Mouse (Mus musculus) embryonic facial prominence, embryonic 13.5 days (tissue): ENCODE measurements around the gene Nprl3. TPM values are rescaled to one million over a fixed set of nuclear protein-coding genes. Genes with fewer than 3 reads are reported as not detected.
"Not testable (repeated sequence)": the region's sequence is repeated elsewhere in the genome, so short reads cannot be mapped to it uniquely, and the experiment has no call there.

ENCODE experiments used
- ATAC-seq: fragments of 200-750 bp; cut with Nextera tagmentation; 2 replicates; pipeline ENCODE4 v1.8.0; 2017; ENCODE audit warnings: low read depth; ENCODE audit not compliant: insufficient number of reproducible peaks, insufficient read depth, low FRiP score, low TSS enrichment
- H3K27ac ChIP-seq: fragments of 300-500 bp; sonication (generic); 2 replicates; pipeline ENCODE4 v1.5.1; 2015; ENCODE audit warnings: moderate library complexity, mild to moderate bottlenecking, inconsistent platforms
- H3K27me3 ChIP-seq: fragments of 300-500 bp; sonication (generic); 2 replicates; pipeline ENCODE4 v1.6.1; 2015; ENCODE audit warnings: mild to moderate bottlenecking, inconsistent platforms
- H3K36me3 ChIP-seq: fragments of 300-500 bp; sonication (generic); 2 replicates; pipeline ENCODE4 v1.6.1; 2015; ENCODE audit warnings: mild to moderate bottlenecking, inconsistent platforms
- H3K4me1 ChIP-seq: fragments of 300-500 bp; sonication (generic); 2 replicates; pipeline ENCODE4 v1.6.1; 2015; ENCODE audit warnings: inconsistent platforms
- H3K4me2 ChIP-seq: fragments of 300-500 bp; sonication (generic); 2 replicates; pipeline ENCODE4 v1.6.1; 2015; ENCODE audit warnings: moderate library complexity, mild to moderate bottlenecking, inconsistent platforms
- H3K4me3 ChIP-seq: fragments of 300-500 bp; sonication (generic); 2 replicates; pipeline ENCODE4 v1.5.1; 2015; ENCODE audit warnings: mild to moderate bottlenecking, inconsistent platforms
- H3K9ac ChIP-seq: fragments of 300-500 bp; sonication (generic); 2 replicates; pipeline ENCODE4 v1.6.1; 2015; ENCODE audit warnings: mild to moderate bottlenecking, inconsistent platforms
- H3K9me3 ChIP-seq: fragments of 300-500 bp; sonication (generic); 2 replicates; pipeline ENCODE4 v1.6.1; 2016; ENCODE audit warnings: inconsistent platforms
- WGBS: fragments of 180-500 bp; shearing (Covaris S2); methylation state at CpG from one replicate; pipeline ENCODE4 v1.1.7; 2015; ENCODE audit warnings: mixed read lengths; 5-methylcytosine and 5-hydroxymethylcytosine counted together
- polyA plus RNA-seq: library from polyadenylated mRNA; unstranded; fragments of >200 nt; fragmentation: Nextera tagmentation; extraction: Ambion mirVana; gene quantifications from 2 replicates; pipeline ENCODE4 v1.2.1, GENCODE M21; 2015

Nprl3 gene
- polyA plus RNA-seq, 1 experiment from 2014 or later = 46.9 TPM

GRCm38 (mm10) chr11:32297866-32298531, 30.5 kb upstream of the Nprl3 start:
- WGBS = 93% methylated on average over 1 of the region's 1 CpGs
- H3K4me2 ChIP-seq = no peak overlapping the region
- no peak for ATAC-seq

GRCm38 (mm10) chr11:32297417-32297816, 29.9 kb upstream of the Nprl3 start:
- not testable (repeated sequence) for ATAC-seq
- 43% methylated on average over 2 of the region's 2 CpGs for WGBS

More at GRCm38 (mm10) chr11:32297866-32298531, 30.5 kb upstream of the Nprl3 start:
- H3K9ac ChIP-seq = no peak overlapping the region
- no peak overlapping the region for H3K27ac ChIP-seq
- no peaks in the 10 kb centered on the region for H3K36me3 ChIP-seq
- H3K4me1 ChIP-seq = no peaks in the 10 kb centered on the region
- no peak overlapping the region for H3K4me3 ChIP-seq
- peaks cover 28% of the 10 kb centered on the region for H3K27me3 ChIP-seq
- no peaks in the 10 kb centered on the region for H3K9me3 ChIP-seq

GRCm38 (mm10) chr11:32296203-32296602, 28.7 kb upstream of the Nprl3 start, which contains the start of gene Hba-a2:
Gene Hba-a2 (plus strand): TSS chr11:32296489.
- H3K4me1 ChIP-seq, H3K27ac ChIP-seq, H3K4me3 ChIP-seq, H3K9ac ChIP-seq, H3K4me2 ChIP-seq, ATAC-seq, H3K9me3 ChIP-seq, H3K36me3 ChIP-seq: not testable (repeated sequence)
- WGBS = no CpG with 5 or more reads among the region's 4 CpGs
- H3K27me3 ChIP-seq = peaks cover 17% of the 10 kb centered on the region

More at GRCm38 (mm10) chr11:32297417-32297816, 29.9 kb upstream of the Nprl3 start:
- not testable (repeated sequence) for H3K9me3 ChIP-seq, H3K4me3 ChIP-seq, H3K36me3 ChIP-seq, H3K4me2 ChIP-seq, H3K9ac ChIP-seq, H3K4me1 ChIP-seq, H3K27ac ChIP-seq
- peaks cover 28% of the 10 kb centered on the region for H3K27me3 ChIP-seq

- H3K27ac ChIP-seq, H3K4me2 ChIP-seq, H3K9me3 ChIP-seq, ATAC-seq, H3K4me3 ChIP-seq, H3K9ac ChIP-seq, H3K36me3 ChIP-seq, H3K4me1 ChIP-seq: not testable (repeated sequence)
- 78% methylated on average over 3 of the region's 3 CpGs for WGBS
- H3K27me3 ChIP-seq = peaks cover 12% of the 10 kb centered on the region
These were observed 26.0 kb upstream of the Nprl3 start for GRCm38 (mm10) chr11:32293479-32293878.

- not testable (repeated sequence) for H3K36me3 ChIP-seq, H3K4me1 ChIP-seq, H3K27ac ChIP-seq, H3K4me2 ChIP-seq, H3K4me3 ChIP-seq, ATAC-seq, H3K9me3 ChIP-seq
- H3K27me3 ChIP-seq = peaks cover 16% of the 10 kb centered on the region
- WGBS = 83% methylated on average over 4 of the region's 4 CpGs
- peak overlapping the region; percentile 27; the same call in 1 of the 2 replicates for H3K9ac ChIP-seq
These were observed 25.3 kb upstream of the Nprl3 start for GRCm38 (mm10) chr11:32292819-32293218.

- no peaks in the 10 kb centered on the region for H3K36me3 ChIP-seq
- no peak overlapping the region for H3K9ac ChIP-seq
- no peaks in the 10 kb centered on the region for H3K4me1 ChIP-seq
- no peak overlapping the region; the same call in 1 of the 2 replicates for H3K27ac ChIP-seq
- no peak for ATAC-seq
- H3K4me2 ChIP-seq = no peak overlapping the region
- H3K4me3 ChIP-seq = no peak overlapping the region
- WGBS = 70% methylated on average over 9 of the region's 9 CpGs
- no peaks in the 10 kb centered on the region for H3K9me3 ChIP-seq
- peaks cover 13% of the 10 kb centered on the region for H3K27me3 ChIP-seq
These were observed 20.0 kb upstream of the Nprl3 start for GRCm38 (mm10) chr11:32287493-32287825.

GRCm38 (mm10) chr11:32286695-32287492, 19.4 kb upstream of the Nprl3 start, which contains the start of gene Hbq1b:
Gene Hbq1b (plus strand): TSS chr11:32286965.
- not testable (repeated sequence) for ATAC-seq, H3K27ac ChIP-seq, H3K36me3 ChIP-seq, H3K9me3 ChIP-seq, H3K4me1 ChIP-seq
- WGBS = 18% methylated on average over 30 of the region's 33 CpGs
- Histone ChIP-seq H3K4me2 (peak within 1 kb of the TSS; percentile 60), H3K4me3 (peak within 1 kb of the TSS; percentile 32), H3K27me3 (peaks cover 13% of the 10 kb centered on the region), H3K9ac (peak within 1 kb of the TSS; percentile 46; the same call in 1 of the 2 replicates)

GRCm38 (mm10) chr11:32285887-32286286, 18.4 kb upstream of the Nprl3 start:
- H3K9me3 ChIP-seq, ATAC-seq, H3K4me1 ChIP-seq, H3K36me3 ChIP-seq, H3K4me3 ChIP-seq, H3K4me2 ChIP-seq, H3K27ac ChIP-seq, H3K9ac ChIP-seq: not testable (repeated sequence)
- peaks cover 13% of the 10 kb centered on the region for H3K27me3 ChIP-seq

GRCm38 (mm10) chr11:32285031-32285775, 17.7 kb upstream of the Nprl3 start:
- Histone ChIP-seq H3K4me2 (no peak overlapping the region), H3K9ac (no peak overlapping the region), H3K27ac (no peak overlapping the region), H3K27me3 (peaks cover 13% of the 10 kb centered on the region), H3K36me3 (no peaks in the 10 kb centered on the region), H3K4me3 (no peak overlapping the region), H3K4me1 (no peaks in the 10 kb centered on the region), H3K9me3 (no peaks in the 10 kb centered on the region)
- WGBS = 87% methylated on average over 7 of the region's 7 CpGs
- ATAC-seq = no peak

GRCm38 (mm10) chr11:32284582-32284981, 17.1 kb upstream of the Nprl3 start:
- H3K4me1 ChIP-seq, H3K4me3 ChIP-seq, H3K9me3 ChIP-seq, H3K36me3 ChIP-seq, H3K4me2 ChIP-seq, ATAC-seq, H3K9ac ChIP-seq, H3K27ac ChIP-seq: not testable (repeated sequence)
- 60% methylated on average over 2 of the region's 2 CpGs for WGBS
- H3K27me3 ChIP-seq = peaks cover 14% of the 10 kb centered on the region

GRCm38 (mm10) chr11:32283091-32283777, 15.7 kb upstream of the Nprl3 start, which contains the start of gene Hba-a1:
Gene Hba-a1 (plus strand): TSS chr11:32283511.
- H3K4me2 ChIP-seq, H3K27ac ChIP-seq, ATAC-seq, H3K36me3 ChIP-seq, H3K9ac ChIP-seq, H3K4me1 ChIP-seq, H3K4me3 ChIP-seq, H3K9me3 ChIP-seq: not testable (repeated sequence)
- 67% methylated on average over 1 of the region's 5 CpGs for WGBS
- H3K27me3 ChIP-seq = peaks cover 21% of the 10 kb centered on the region
